ENCODE assay signal across 8 mouse cellular contexts in genomic region chr3:59228730-59229551, GRCm38 (mm10). TPM values are rescaled to one million over a fixed set of nuclear protein-coding genes. Genes with fewer than 3 reads are reported as not detected.
DNase-seq lines count a peak whose midpoint lies in the region; ATAC-seq lines count a peak whose summit lies in the region.

No protein-coding gene starts in this region.

- 47% methylated on average over 10 of the region's 10 CpGs for WGBS in neural tube, embryonic 13.5 days

- peaks cover 12% of the 10 kb centered on the region for H3K4me1 ChIP-seq in neural tube, embryonic 13.5 days (replicated peaks)

- H3K27ac ChIP-seq in neural tube, embryonic 13.5 days (replicated peaks): 0 out of 2 replicates have a peak overlapping the region, but pooled peaks have one; percentile 38

- H3K4me2 ChIP-seq in neural tube, embryonic 13.5 days: no peak overlapping the region

- peak; percentile 9 for DNase-seq in adrenal gland, postnatal 10 days
- DNase-seq in adrenal gland, adult 18-20 months (ENCODE audit: low spot score in 2 of 2): no peak
- peak; percentile 75 for DNase-seq in A20 (ENCODE audit: low read depth, low spot score)
- DNase-seq in heart, adult 18-20 months: peak; percentile 67 to 79
- peak; percentile 46 for DNase-seq in kidney, postnatal 10 days
- no peak for DNase-seq in urinary bladder, adult 2 months (ENCODE audit: low spot score)
- no peak for DNase-seq in cerebellum, adult 8-10 months

- no peaks in the 10 kb centered on the region for H3K36me3 ChIP-seq in neural tube, embryonic 13.5 days

- no peak for ATAC-seq in neural tube, embryonic 13.5 days (ENCODE audit: low read depth)

- H3K9ac ChIP-seq in neural tube, embryonic 13.5 days: no peak overlapping the region

- H3K4me3 ChIP-seq in neural tube, embryonic 13.5 days: no peak overlapping the region

- H3K27me3 ChIP-seq in neural tube, embryonic 13.5 days: no peaks in the 10 kb centered on the region

- H3K9me3 ChIP-seq in neural tube, embryonic 13.5 days: no peaks in the 10 kb centered on the region

RNA-seq across cellular contexts. Expression of gene P2ry13, which starts 18.3 kb away (rescaled TPM):
- 1 to 10 TPM; 1.7 TPM for total RNA-seq in adrenal gland, postnatal 10 days (2021)
- total RNA-seq in adrenal gland, adult 18-20 months (2021): 1 to 10 TPM in 1 of 2 experiments, under 1 TPM in 1; 0.80 to 1.2 TPM
- total RNA-seq in heart, adult 18-20 months (2021): 1 to 10 TPM in 1 of 2 experiments, under 1 TPM in 1; 0.60 to 1.1 TPM
- 1.9 and 2.0 TPM in 2 replicates for polyA plus RNA-seq in neural tube, embryonic 13.5 days (2015; fragmentation: Nextera tagmentation; extraction: Ambion mirVana)
- 3.3 and 4.3 TPM in 2 replicates for polyA plus RNA-seq in urinary bladder, adult 2 months (2012; rRNA removed)

RNA-seq across cellular contexts. Expression of gene P2ry12, which starts 33.7 kb away (rescaled TPM):
- total RNA-seq in adrenal gland, postnatal 10 days (2021): 1 to 10 TPM; 3.3 to 3.5 TPM
- total RNA-seq in adrenal gland, adult 18-20 months (2021): 1 to 10 TPM; 1.9 to 2.4 TPM
- 1 to 10 TPM; 1.9 to 3.1 TPM for total RNA-seq in heart, adult 18-20 months (2021)
- 8.1 and 8.9 TPM in 2 replicates for polyA plus RNA-seq in neural tube, embryonic 13.5 days (2015; fragmentation: Nextera tagmentation; extraction: Ambion mirVana)
- 3.3 and 4.0 TPM in 2 replicates for polyA plus RNA-seq in urinary bladder, adult 2 months (2012; rRNA removed)

RNA-seq across cellular contexts. Expression of gene Gpr87, which starts 34.0 kb away (rescaled TPM):
- total RNA-seq in adrenal gland, postnatal 10 days (2021): not detected
- not detected for total RNA-seq in adrenal gland, adult 18-20 months (2021)
- total RNA-seq in heart, adult 18-20 months (2021): not detected
- polyA plus RNA-seq in neural tube, embryonic 13.5 days (2015; fragmentation: Nextera tagmentation; extraction: Ambion mirVana): not detected in 2 replicates
- 13.8 and 20.4 TPM in 2 replicates for polyA plus RNA-seq in urinary bladder, adult 2 months (2012; rRNA removed)

Comparison
In these comparisons a context has a peak if more than half of its experiments do, and no peak if none do; other contexts are left out.
1. DNase-seq: peak in adrenal gland, postnatal 10 days (single experiment), A20 (single experiment), heart, adult 18-20 months (2 of 2) and kidney, postnatal 10 days (single experiment); none in adrenal gland, adult 18-20 months (0 of 2), urinary bladder, adult 2 months (single experiment) and cerebellum, adult 8-10 months (single experiment).